Mouse (Mus musculus): ENCODE measurements around the gene Stab1.

- TF ChIP-seq POLR2A (IDR thresholded peaks at IDR 0.05; ENCODE audit: borderline replicate concordance, extremely low read depth, low read depth, low read length) (peak; percentile 70; the same call in 1 of the 2 replicates), CTCF (IDR thresholded peaks at IDR 0.05; ENCODE audit: insufficient read depth, low read length) (no peak)
Observed at GRCm38 (mm10) chr14:31206472-31206981, 38.1 kb upstream of the Stab1 start.

Data from lung, adult 2 months (tissue).